Mouse (Mus musculus): ENCODE measurements at regions not wholly inside any gene's neighbourhood (a gene's known extent, or its start where the extent isn't known, plus 50 kb on each side); places are given as distances from the start of the nearest gene placed in this dataset.

- Histone ChIP-seq H3K9ac (ENCODE audit: insufficient read depth, low read depth) (no peak overlapping the region), H3K27ac (ENCODE audit: insufficient read depth, low read depth) (no peak overlapping the region), H3K36me3 (replicated peaks in 1 of 2; ENCODE audit: control insufficient read depth in 1 of 2, insufficient read depth in 1 of 2, low read length in 1 of 2) (no peaks in the 10 kb centered on the region), H3K9me3 (replicated peaks; ENCODE audit: low read length) (peaks cover 6% of the 10 kb centered on the region), H3K4me1 (ENCODE audit: control insufficient read depth in 1 of 2, insufficient read depth in 2 of 2) (no peaks in the 10 kb centered on the region), H3K4me2 (ENCODE audit: insufficient read depth, low read depth, poor library complexity, severe bottlenecking) (no peak overlapping the region), H3K27me3 (replicated peaks) (no peaks in the 10 kb centered on the region), H3K79me2 (replicated peaks; ENCODE audit: control insufficient read depth, extremely low read depth, insufficient read depth, poor library complexity, severe bottlenecking) (no peaks in the 10 kb centered on the region), H3K4me3 (replicated peaks in 1 of 3; ENCODE audit: low read depth in 2 of 3, low read length in 2 of 3, poor library complexity in 1 of 3) (no peak overlapping the region)
- in situ Hi-C loops (cut with MboI; ENCODE audit: low pct_ligation_motif_present, low pct_unique_long_range_greater_than_20kb, low sequenced_read_pairs): no loop called here
- no peak for DNase-seq (ENCODE audit: extremely low read depth)
- no peak for TF ChIP-seq POLR2A (IDR thresholded peaks at IDR 0.05; ENCODE audit: low read depth, low read length)
- TF ChIP-seq SMC3 (IDR thresholded peaks at IDR 0.05; ENCODE audit: low read depth, low read length): no peak
- no peak for TF ChIP-seq JUND (conservative IDR thresholded peaks at IDR 0.05; ENCODE audit: low read depth, low read length)
- no peak for TF ChIP-seq PAX5 (IDR thresholded peaks at IDR 0.05; ENCODE audit: low read length)
- no peak for TF ChIP-seq POLR2AphosphoS2 (IDR thresholded peaks at IDR 0.05; ENCODE audit: low read depth, low read length)
- no peak for TF ChIP-seq NELFE (IDR thresholded peaks at IDR 0.05; ENCODE audit: low read depth, low read length)
- TF ChIP-seq MYC (IDR thresholded peaks at IDR 0.05; ENCODE audit: low read depth, low read length): no peak
- TF ChIP-seq IRF4 (IDR thresholded peaks at IDR 0.05; ENCODE audit: low read depth, low read length): no peak
- no peak for TF ChIP-seq MAX (IDR thresholded peaks at IDR 0.05; ENCODE audit: low read length)
- no peak for TF ChIP-seq TBP (conservative IDR thresholded peaks at IDR 0.05; ENCODE audit: low read depth, low read length)
- TF ChIP-seq MAFK (IDR thresholded peaks at IDR 0.05; ENCODE audit: insufficient replicate concordance, low read length): no peak
- TF ChIP-seq HCFC1 (IDR thresholded peaks at IDR 0.05; ENCODE audit: low read depth, low read length): no peak
- TF ChIP-seq CTCF (conservative IDR thresholded peaks at IDR 0.05 in 1 of 2, IDR thresholded peaks at IDR 0.05 in 1 of 2; ENCODE audit: low read depth in 2 of 2, low read length in 2 of 2): no peak
- no peak for TF ChIP-seq ZMIZ1 (IDR thresholded peaks at IDR 0.05; ENCODE audit: low read depth, low read length)
- no peak for TF ChIP-seq NRF1 (IDR thresholded peaks at IDR 0.05; ENCODE audit: low read depth, low read length)
- TF ChIP-seq USF1 (IDR thresholded peaks at IDR 0.05; ENCODE audit: low read depth, low read length): no peak
- TF ChIP-seq ELF1 (IDR thresholded peaks at IDR 0.05; ENCODE audit: low read depth, low read length): no peak
- TF ChIP-seq EP300 (IDR thresholded peaks at IDR 0.05; ENCODE audit: low read length): no peak
- no peak for TF ChIP-seq JUN (IDR thresholded peaks at IDR 0.05; ENCODE audit: insufficient read depth, low read depth, low read length)
- no peak for TF ChIP-seq MAZ (IDR thresholded peaks at IDR 0.05; ENCODE audit: low read depth, low read length)
- dilution Hi-C loops (cut with MboI; ENCODE audit: extremely low pct_ligation_motif_present, extremely low pct_unique_long_range_greater_than_20kb, low sequenced_read_pairs): no loop called here
These were observed 285.0 kb upstream of the Gnpda2 start for GRCm38 (mm10) chr5:69877100-69877499.

GRCm38 (mm10) chr5:69863027-69863426 lies 270.9 kb upstream of the Gnpda2 start:
- Histone ChIP-seq H3K4me3 (replicated peaks in 1 of 3; ENCODE audit: low read depth in 2 of 3, low read length in 2 of 3, poor library complexity in 1 of 3) (no peak overlapping the region), H3K36me3 (replicated peaks in 1 of 2; ENCODE audit: control insufficient read depth in 1 of 2, insufficient read depth in 1 of 2, low read length in 1 of 2) (no peaks in the 10 kb centered on the region), H3K79me2 (replicated peaks; ENCODE audit: control insufficient read depth, extremely low read depth, insufficient read depth, poor library complexity, severe bottlenecking) (no peaks in the 10 kb centered on the region), H3K9ac (ENCODE audit: insufficient read depth, low read depth) (no peak overlapping the region), H3K9me3 (replicated peaks; ENCODE audit: low read length) (peaks cover 9% of the 10 kb centered on the region), H3K27me3 (replicated peaks) (no peaks in the 10 kb centered on the region), H3K4me2 (ENCODE audit: insufficient read depth, low read depth, poor library complexity, severe bottlenecking) (no peak overlapping the region), H3K4me1 (ENCODE audit: control insufficient read depth in 1 of 2, insufficient read depth in 2 of 2) (no peaks in the 10 kb centered on the region), H3K27ac (ENCODE audit: insufficient read depth, low read depth) (no peak overlapping the region)
- TF ChIP-seq RCOR1 (conservative IDR thresholded peaks at IDR 0.05; ENCODE audit: low read depth, low read length) (no peak), USF2 (conservative IDR thresholded peaks at IDR 0.05; ENCODE audit: low read depth, low read length) (no peak), USF1 (IDR thresholded peaks at IDR 0.05; ENCODE audit: low read depth, low read length) (no peak), MAFK (IDR thresholded peaks at IDR 0.05; ENCODE audit: insufficient replicate concordance, low read length) (no peak), BHLHE40 (IDR thresholded peaks at IDR 0.05; ENCODE audit: low read depth, low read length) (no peak), UBTF (IDR thresholded peaks at IDR 0.05; ENCODE audit: low read depth, low read length) (no peak)
- in situ Hi-C loops (cut with MboI; ENCODE audit: low pct_ligation_motif_present, low pct_unique_long_range_greater_than_20kb, low sequenced_read_pairs): no loop called here
- dilution Hi-C loops (cut with MboI; ENCODE audit: extremely low pct_ligation_motif_present, extremely low pct_unique_long_range_greater_than_20kb, low sequenced_read_pairs): no loop called here
- no peak for DNase-seq (ENCODE audit: extremely low read depth)
